Mouse (Mus musculus) liver, embryonic 16.5 days (tissue): ENCODE measurements around the gene Rbms3. TPM values are rescaled to one million over a fixed set of nuclear protein-coding genes. Genes with fewer than 3 reads are reported as not detected.

Source experiments
- ATAC-seq: fragments of 200-750 bp; cut with Nextera tagmentation; 2 replicates; pipeline ENCODE4 v1.8.0; 2017; ENCODE audit warnings: low read depth, mild to moderate bottlenecking, moderate number of reproducible peaks, moderate library complexity
- H3K27ac ChIP-seq: fragments of 300-500 bp; sonication (generic); 2 replicates; pipeline ENCODE4 v1.5.1; 2014; ENCODE audit warnings: mild to moderate bottlenecking, low read length
- H3K27me3 ChIP-seq: fragments of 300-500 bp; sonication (generic); 2 replicates; pipeline ENCODE4 v1.6.1; 2014; ENCODE audit warnings: low read depth, low read length, mixed read lengths; ENCODE audit not compliant: control insufficient read depth, insufficient read depth
- H3K36me3 ChIP-seq: fragments of 300-500 bp; sonication (generic); 2 replicates; pipeline ENCODE4 v1.6.1; 2014; ENCODE audit warnings: mild to moderate bottlenecking; ENCODE audit not compliant: control insufficient read depth, insufficient read depth
- H3K4me1 ChIP-seq: fragments of 300-500 bp; sonication (generic); 2 replicates; pipeline ENCODE4 v1.6.1; 2014; ENCODE audit warnings: low read depth, low read length, mixed read lengths; ENCODE audit not compliant: control insufficient read depth
- H3K4me2 ChIP-seq: fragments of 300-500 bp; sonication (generic); 2 replicates; pipeline ENCODE4 v1.6.1; 2014; ENCODE audit warnings: low read depth, low read length, mixed read lengths
- H3K4me3 ChIP-seq: fragments of 300-500 bp; sonication (generic); 2 replicates; pipeline ENCODE4 v1.5.1; 2014; ENCODE audit warnings: low read depth, mild to moderate bottlenecking, low read length
- H3K9ac ChIP-seq: fragments of 300-500 bp; sonication (generic); 2 replicates; pipeline ENCODE4 v1.6.1; 2014; ENCODE audit warnings: low read depth, low read length
- H3K9me3 ChIP-seq: fragments of 300-500 bp; sonication (generic); replicated peaks from 2 replicates; pipeline ENCODE4 v1.6.1; 2016; ENCODE audit warnings: low read length; ENCODE audit not compliant: control insufficient read depth
- WGBS: fragments of 180-500 bp; shearing (Covaris S2); extraction: QIAGEN DNeasy Blood & Tissue Kit; methylation state at CpG from one replicate; pipeline ENCODE4 v1.1.7; 2014; ENCODE audit not compliant: insufficient replicate concordance; 5-methylcytosine and 5-hydroxymethylcytosine counted together
- polyA plus RNA-seq: library from polyadenylated mRNA; unstranded; fragments of >200 nt; fragmentation: Nextera tagmentation; extraction: Ambion mirVana; gene quantifications from 2 replicates; pipeline ENCODE4 v1.2.1, GENCODE M21; 2015

Rbms3 gene
- polyA plus RNA-seq, 1 experiment from 2014 or later = 3.5 TPM

- no peaks in the 10 kb centered on the region for H3K27me3 ChIP-seq
- H3K36me3 ChIP-seq = no peaks in the 10 kb centered on the region
- no peaks in the 10 kb centered on the region for H3K4me1 ChIP-seq
- H3K9me3 ChIP-seq = no peaks in the 10 kb centered on the region
- H3K4me2 ChIP-seq = no peak overlapping the region
- H3K9ac ChIP-seq = no peak overlapping the region
- WGBS = 64% methylated on average over 11 of the region's 11 CpGs
- H3K27ac ChIP-seq = no peak overlapping the region
- H3K4me3 ChIP-seq = no peak overlapping the region
- ATAC-seq = no peak
Observed at GRCm38 (mm10) chr9:117067703-117068419, 561.9 kb downstream of the Rbms3 start.

- WGBS = 57% methylated on average over 3 of the region's 3 CpGs
- Histone ChIP-seq H3K27me3 (no peaks in the 10 kb centered on the region), H3K36me3 (no peaks in the 10 kb centered on the region), H3K4me3 (no peak overlapping the region), H3K4me1 (no peaks in the 10 kb centered on the region), H3K4me2 (no peak overlapping the region), H3K9me3 (no peaks in the 10 kb centered on the region), H3K9ac (no peak overlapping the region), H3K27ac (no peak overlapping the region)
- no peak for ATAC-seq
Observed at GRCm38 (mm10) chr9:117066502-117066901, 563.2 kb downstream of the Rbms3 start.

- WGBS = 71% methylated on average over 6 of the region's 6 CpGs
- H3K4me2 ChIP-seq = no peak overlapping the region
- no peaks in the 10 kb centered on the region for H3K36me3 ChIP-seq
- H3K9ac ChIP-seq = no peak overlapping the region
- H3K4me1 ChIP-seq = no peaks in the 10 kb centered on the region
- ATAC-seq = no peak
- no peak overlapping the region for H3K27ac ChIP-seq
- H3K9me3 ChIP-seq = no peaks in the 10 kb centered on the region
- no peaks in the 10 kb centered on the region for H3K27me3 ChIP-seq
- no peak overlapping the region for H3K4me3 ChIP-seq
Observed at GRCm38 (mm10) chr9:117065601-117066000, 564.1 kb downstream of the Rbms3 start.

DNA sequence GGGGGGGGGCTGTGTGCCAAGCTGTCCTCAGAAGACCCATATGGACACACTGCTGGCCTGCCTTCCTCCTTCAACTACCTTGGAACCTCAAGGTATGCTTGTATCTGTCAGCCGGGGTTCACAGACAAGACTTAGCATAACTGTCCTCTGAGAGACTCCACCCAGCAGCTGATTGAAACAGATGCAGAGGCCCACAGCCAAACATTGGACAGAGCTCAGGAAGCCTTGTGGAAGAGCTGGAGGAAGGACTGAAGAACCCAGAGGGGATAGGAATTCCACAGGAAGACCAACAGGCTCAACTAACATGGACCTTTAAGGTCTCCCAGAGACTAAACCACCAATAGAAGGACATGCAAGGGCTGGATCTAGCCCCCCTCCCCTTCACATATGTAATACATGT lies 570.1 kb downstream of the Rbms3 start:
- H3K4me1 ChIP-seq = no peaks in the 10 kb centered on the region
- H3K9me3 ChIP-seq = no peaks in the 10 kb centered on the region
- no peak overlapping the region for H3K4me3 ChIP-seq
- H3K9ac ChIP-seq = no peak overlapping the region
- no peaks in the 10 kb centered on the region for H3K27me3 ChIP-seq
- H3K36me3 ChIP-seq = no peaks in the 10 kb centered on the region
- no peak overlapping the region for H3K27ac ChIP-seq
- no peak overlapping the region for H3K4me2 ChIP-seq
- ATAC-seq = no peak
- 75% methylated on average over 1 of the region's 1 CpGs for WGBS

- no peaks in the 10 kb centered on the region for H3K36me3 ChIP-seq
- no peak overlapping the region for H3K4me3 ChIP-seq
- H3K4me2 ChIP-seq = no peak overlapping the region
- no peaks in the 10 kb centered on the region for H3K9me3 ChIP-seq
- no peaks in the 10 kb centered on the region for H3K27me3 ChIP-seq
- no peaks in the 10 kb centered on the region for H3K4me1 ChIP-seq
- no peak overlapping the region for H3K9ac ChIP-seq
- no peak overlapping the region for H3K27ac ChIP-seq
- no peak for ATAC-seq
- WGBS = 56% methylated on average over 6 of the region's 6 CpGs
Observed at GRCm38 (mm10) chr9:117059135-117059534, 570.6 kb downstream of the Rbms3 start.

DNA sequence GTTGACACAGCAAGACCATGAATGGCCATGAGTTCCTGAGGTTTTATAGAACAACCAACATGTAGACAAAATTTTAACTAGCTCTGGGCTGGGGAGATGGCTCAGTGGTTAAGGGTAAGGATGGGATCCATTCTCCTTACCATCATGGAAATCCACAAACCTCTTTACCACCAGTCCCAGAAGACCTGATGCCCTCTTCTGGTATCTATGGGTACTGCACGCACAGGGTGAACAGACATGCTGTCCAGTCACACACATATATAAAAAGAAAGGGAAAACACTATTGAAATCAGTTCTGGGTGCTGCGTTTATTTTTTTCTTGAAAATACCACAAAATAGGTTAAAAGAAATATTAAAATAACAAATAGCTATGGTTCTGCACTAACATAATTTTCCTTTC lies 577.8 kb downstream of the Rbms3 start:
- no peaks in the 10 kb centered on the region for H3K4me1 ChIP-seq
- H3K9ac ChIP-seq = no peak overlapping the region
- no peaks in the 10 kb centered on the region for H3K36me3 ChIP-seq
- no peak overlapping the region for H3K27ac ChIP-seq
- no peaks in the 10 kb centered on the region for H3K27me3 ChIP-seq
- H3K4me3 ChIP-seq = no peak overlapping the region
- WGBS = 82% methylated on average over 2 of the region's 2 CpGs
- no peaks in the 10 kb centered on the region; the same call in 1 of the 2 replicates for H3K9me3 ChIP-seq
- no peak overlapping the region for H3K4me2 ChIP-seq
- ATAC-seq = no peak

- ATAC-seq = no peak
- Histone ChIP-seq H3K36me3 (no peaks in the 10 kb centered on the region), H3K4me1 (no peaks in the 10 kb centered on the region), H3K4me3 (no peak overlapping the region), H3K9ac (no peak overlapping the region), H3K27ac (no peak overlapping the region), H3K27me3 (no peaks in the 10 kb centered on the region), H3K9me3 (no peaks in the 10 kb centered on the region; the same call in 1 of the 2 replicates), H3K4me2 (no peak overlapping the region)
- WGBS = 64% methylated on average over 1 of the region's 1 CpGs
Observed at GRCm38 (mm10) chr9:117048641-117049040, 581.1 kb downstream of the Rbms3 start.

GRCm38 (mm10) chr9:117041993-117042366 lies 587.7 kb downstream of the Rbms3 start:
- Histone ChIP-seq H3K4me2 (no peak overlapping the region), H3K36me3 (no peaks in the 10 kb centered on the region), H3K9ac (no peak overlapping the region), H3K9me3 (no peaks in the 10 kb centered on the region), H3K4me1 (no peaks in the 10 kb centered on the region), H3K4me3 (no peak overlapping the region), H3K27me3 (no peaks in the 10 kb centered on the region), H3K27ac (no peak overlapping the region)
- 50% methylated on average over 2 of the region's 2 CpGs for WGBS
- ATAC-seq = no peak

DNA sequence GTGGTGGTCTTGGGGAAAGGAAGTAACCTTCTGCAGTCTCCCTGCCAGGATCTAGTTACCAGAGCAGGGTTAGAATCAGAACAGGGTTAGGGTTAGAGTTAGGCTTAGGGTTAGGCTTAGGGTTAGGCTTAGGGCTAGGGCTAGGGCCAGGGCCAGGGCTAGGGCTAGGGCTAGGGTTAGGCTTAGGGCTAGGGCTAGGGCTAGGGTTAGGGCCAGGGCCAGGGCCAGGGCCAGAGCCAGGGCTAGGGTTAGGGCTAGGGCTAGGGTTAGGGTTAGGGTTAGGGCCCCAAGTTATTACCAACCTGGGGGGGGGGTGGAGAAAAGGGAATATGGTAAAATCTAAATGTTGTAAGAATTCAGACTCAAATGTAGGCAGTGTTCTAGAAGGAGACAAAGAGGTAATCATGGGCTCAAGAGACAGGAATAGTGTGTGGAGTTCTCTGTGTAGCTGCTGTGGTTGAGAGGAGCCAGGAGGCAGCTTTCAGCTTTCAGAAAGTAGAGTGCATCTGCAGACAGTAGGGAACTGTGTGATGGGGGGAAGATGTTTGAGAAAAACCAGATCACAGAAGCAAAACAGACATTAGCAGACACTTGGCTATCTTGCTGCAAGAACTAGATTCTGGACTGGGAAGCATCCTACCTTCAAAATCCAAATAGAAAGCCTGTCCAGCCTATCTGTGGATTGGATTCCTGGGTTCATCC lies 588.3 kb downstream of the Rbms3 start:
- Histone ChIP-seq H3K36me3 (no peaks in the 10 kb centered on the region), H3K4me2 (no peak overlapping the region), H3K4me1 (no peaks in the 10 kb centered on the region), H3K9me3 (no peaks in the 10 kb centered on the region), H3K27ac (no peak overlapping the region), H3K9ac (no peak overlapping the region), H3K27me3 (no peaks in the 10 kb centered on the region), H3K4me3 (no peak overlapping the region)
- no peak for ATAC-seq
